Mouse (Mus musculus) embryonic facial prominence, embryonic 14.5 days (tissue): ENCODE data around the gene Saxo2. TPM values are rescaled to one million over a fixed set of nuclear protein-coding genes. Genes with fewer than 3 reads are reported as not detected.

Experiments used
- ATAC-seq: fragments of 200-750 bp; cut with Nextera tagmentation; 2 replicates; pipeline ENCODE4 v1.8.0; 2017; ENCODE audit warnings: low read depth, moderate number of reproducible peaks, moderate TSS enrichment
- DNase-seq: peaks from one replicate; pipeline ENCODE4 v3.0.0-alpha.2; 2015; ENCODE audit warnings: low spot score
- H3K27ac ChIP-seq: fragments of 300-500 bp; sonication (generic); replicated peaks from 2 replicates; pipeline ENCODE4 v1.5.1; 2014; ENCODE audit warnings: low read depth, mild to moderate bottlenecking, low read length, moderate library complexity
- H3K27me3 ChIP-seq: fragments of 300-500 bp; sonication (generic); replicated peaks from 2 replicates; pipeline ENCODE4 v1.6.1; 2014; ENCODE audit warnings: low read length; ENCODE audit not compliant: control insufficient read depth, insufficient read depth
- H3K36me3 ChIP-seq: fragments of 300-500 bp; sonication (generic); 2 replicates; pipeline ENCODE4 v1.6.1; 2014; ENCODE audit warnings: low read length, mixed read lengths; ENCODE audit not compliant: control insufficient read depth, insufficient read depth
- H3K4me1 ChIP-seq: fragments of 300-500 bp; sonication (generic); 2 replicates; pipeline ENCODE4 v1.6.1; 2014; ENCODE audit warnings: antibody characterized with exemption, low read length; ENCODE audit not compliant: control insufficient read depth, insufficient read depth
- H3K4me2 ChIP-seq: fragments of 300-500 bp; sonication (generic); 2 replicates; pipeline ENCODE4 v1.6.1; 2014; ENCODE audit warnings: low read depth, mild to moderate bottlenecking, low read length, moderate library complexity, mixed read lengths
- H3K4me3 ChIP-seq: fragments of 300-500 bp; sonication (generic); 2 replicates; pipeline ENCODE4 v1.5.1; 2014; ENCODE audit warnings: low read depth, mild to moderate bottlenecking, low read length
- H3K9ac ChIP-seq: fragments of 300-500 bp; sonication (generic); 2 replicates; pipeline ENCODE4 v1.6.1; 2014; ENCODE audit warnings: low read depth, mild to moderate bottlenecking, low read length, moderate library complexity, mixed read lengths
- H3K9me3 ChIP-seq: fragments of 300-500 bp; sonication (generic); 2 replicates; pipeline ENCODE4 v1.6.1; 2016; ENCODE audit warnings: low read length; ENCODE audit not compliant: control insufficient read depth
- WGBS: fragments of 180-500 bp; shearing (Covaris S2); extraction: QIAGEN DNeasy Blood & Tissue Kit; methylation state at CpG from one replicate; pipeline ENCODE4 v1.1.7; 2014; 5-methylcytosine and 5-hydroxymethylcytosine counted together
- polyA plus RNA-seq: library from polyadenylated mRNA; unstranded; fragments of >200 nt; fragmentation: Nextera tagmentation; extraction: Ambion mirVana; gene quantifications from 2 replicates; pipeline ENCODE4 v1.2.1, GENCODE M21; 2014

Gene Saxo2
- 9.8 and 11.7 TPM in 2 replicates for polyA plus RNA-seq

DNA sequence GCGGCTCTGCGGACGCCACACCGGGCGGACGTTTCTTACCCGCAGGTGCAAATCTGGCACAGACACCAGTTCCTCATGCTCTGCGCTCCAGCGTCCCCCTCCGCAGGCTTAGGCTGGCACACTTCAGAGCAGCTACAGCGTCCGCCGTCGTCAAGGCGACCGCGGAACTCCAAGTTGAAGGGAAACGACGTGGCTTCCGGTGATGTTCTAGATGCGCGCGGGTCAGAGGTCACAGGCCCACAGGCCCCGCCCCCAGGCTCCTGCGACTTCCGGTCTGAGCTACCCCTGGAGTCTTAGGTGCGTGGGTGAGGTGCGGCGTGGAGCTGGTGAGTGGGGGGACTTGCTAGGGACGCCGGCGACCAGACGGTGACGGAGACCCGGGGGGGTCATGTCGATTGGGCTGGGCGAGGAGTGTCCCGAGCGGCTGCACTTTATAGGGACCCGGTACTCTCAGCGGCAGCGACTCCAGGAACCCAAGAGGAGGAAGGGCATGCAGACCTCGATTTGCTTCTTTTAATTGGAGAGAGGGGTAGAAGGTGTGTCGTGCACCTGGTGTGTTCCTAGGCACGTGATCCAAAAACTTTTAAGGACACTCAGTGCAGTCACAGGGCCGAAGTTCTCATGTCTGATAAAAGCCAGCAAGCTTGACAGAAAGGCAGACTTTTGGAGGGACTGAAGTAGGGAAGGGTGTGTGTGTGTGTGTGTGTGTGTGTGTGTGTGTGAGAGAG is at the start of gene Saxo2, which contains the start of gene Efl1:
TSS of gene Saxo2 (minus strand) at position 176 of the 728 bp plus-strand sequence.
TSS of gene Efl1 (plus strand) at position 262 of the 728 bp plus-strand sequence.
- under 1% methylated on average over 37 of the region's 46 CpGs for WGBS
- Histone ChIP-seq H3K4me2 (peak within 1 kb of the TSS; percentile 72), H3K9ac (peak within 1 kb of the TSS; percentile 71), H3K27ac (0 out of 2 replicates have a peak within 1 kb of the TSS, but pooled peaks have one; percentile 33), H3K27me3 (no peaks in the 10 kb centered on the region), H3K9me3 (no peaks in the 10 kb centered on the region), H3K4me1 (peaks cover 4% of the 10 kb centered on the region; the same call in 1 of the 2 replicates), H3K36me3 (0 out of 2 replicates have a peak, but pooled peaks cover 7% of the 10 kb centered on the region), H3K4me3 (peak within 1 kb of the TSS; percentile 75)
- DNase-seq, result peak; percentile 96
- peak; percentile 98 for ATAC-seq

GRCm38 (mm10) chr7:82697668-82698067 is 49.3 kb upstream of the Saxo2 start:
- H3K27ac ChIP-seq, result no peak overlapping the region
- no peaks in the 10 kb centered on the region for H3K4me1 ChIP-seq
- H3K36me3 ChIP-seq, result peaks cover 45% of the 10 kb centered on the region
- DNase-seq, result no peak
- no peak overlapping the region for H3K4me3 ChIP-seq
- H3K4me2 ChIP-seq, result no peak overlapping the region
- H3K9ac ChIP-seq, result no peak overlapping the region
- no peaks in the 10 kb centered on the region for H3K27me3 ChIP-seq
- no peaks in the 10 kb centered on the region for H3K9me3 ChIP-seq
- 75% methylated on average over 8 of the region's 8 CpGs for WGBS
- ATAC-seq, result no peak

DNA sequence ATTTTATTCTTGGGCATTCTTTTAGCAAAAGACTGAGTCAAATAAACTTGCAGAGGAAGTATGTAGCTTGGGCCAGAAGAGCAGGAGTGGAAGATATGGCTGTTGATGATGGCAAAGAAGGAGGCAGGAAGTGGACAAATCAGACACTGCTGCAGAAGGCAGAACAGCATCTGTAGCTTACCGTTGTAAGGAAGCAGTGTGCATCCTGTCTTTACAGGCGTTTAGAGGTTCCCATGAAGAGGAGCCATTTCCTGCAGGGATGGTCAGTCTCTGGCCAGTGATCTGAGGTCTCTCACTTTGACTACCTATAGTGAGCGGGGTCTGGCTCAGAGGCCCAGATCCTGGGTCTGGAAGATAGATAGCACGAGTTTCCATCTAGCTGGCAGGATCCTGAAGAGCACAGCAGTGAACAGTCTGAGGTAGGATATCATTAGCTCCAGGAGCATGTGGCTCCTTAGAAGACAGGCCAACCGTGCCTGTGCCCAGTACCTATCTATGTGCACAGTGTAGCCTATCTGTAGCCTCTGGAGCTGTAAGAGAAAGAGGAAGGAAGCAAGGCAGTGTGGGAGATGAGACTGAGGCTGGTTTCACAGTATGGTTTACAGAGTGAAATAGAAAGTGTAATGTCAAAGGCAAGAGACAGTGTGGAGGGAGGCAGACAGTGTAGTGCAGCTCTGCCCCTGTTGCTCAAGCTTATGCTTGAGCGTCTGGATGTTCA is 42.9 kb upstream of the Saxo2 start:
- peaks cover 43% of the 10 kb centered on the region for H3K36me3 ChIP-seq
- 70% methylated on average over 6 of the region's 6 CpGs for WGBS

GRCm38 (mm10) chr7:82688736-82689135 is 40.4 kb upstream of the Saxo2 start:
- no peak overlapping the region for H3K9ac ChIP-seq
- H3K4me1 ChIP-seq, result no peaks in the 10 kb centered on the region
- H3K36me3 ChIP-seq, result peaks cover 42% of the 10 kb centered on the region
- no peaks in the 10 kb centered on the region for H3K9me3 ChIP-seq
- H3K27ac ChIP-seq, result no peak overlapping the region
- no peak overlapping the region for H3K4me2 ChIP-seq
- 46% methylated on average over 3 of the region's 3 CpGs for WGBS
- peak; percentile 90 for ATAC-seq
- H3K27me3 ChIP-seq, result no peaks in the 10 kb centered on the region
- DNase-seq, result peak; percentile 88
- H3K4me3 ChIP-seq, result no peak overlapping the region

More for the DNA sequence above, 42.9 kb upstream of the Saxo2 start:
- ATAC-seq (no peak), DNase-seq (no peak)
- Histone ChIP-seq H3K9me3 (no peaks in the 10 kb centered on the region), H3K4me3 (no peak overlapping the region), H3K9ac (no peak overlapping the region), H3K27ac (no peak overlapping the region), H3K27me3 (no peaks in the 10 kb centered on the region), H3K4me1 (no peaks in the 10 kb centered on the region), H3K4me2 (no peak overlapping the region)

GRCm38 (mm10) chr7:82679901-82680300 is 31.6 kb upstream of the Saxo2 start:
- peak; percentile 26 for DNase-seq
- H3K4me1 ChIP-seq, result no peaks in the 10 kb centered on the region
- no peak overlapping the region for H3K27ac ChIP-seq
- no peaks in the 10 kb centered on the region for H3K27me3 ChIP-seq
- WGBS, result 81% methylated on average over 5 of the region's 5 CpGs
- H3K36me3 ChIP-seq, result peaks cover 33% of the 10 kb centered on the region
- H3K9me3 ChIP-seq, result no peaks in the 10 kb centered on the region
- H3K4me2 ChIP-seq, result no peak overlapping the region
- H3K4me3 ChIP-seq, result no peak overlapping the region
- ATAC-seq, result no peak
- H3K9ac ChIP-seq, result no peak overlapping the region

DNA sequence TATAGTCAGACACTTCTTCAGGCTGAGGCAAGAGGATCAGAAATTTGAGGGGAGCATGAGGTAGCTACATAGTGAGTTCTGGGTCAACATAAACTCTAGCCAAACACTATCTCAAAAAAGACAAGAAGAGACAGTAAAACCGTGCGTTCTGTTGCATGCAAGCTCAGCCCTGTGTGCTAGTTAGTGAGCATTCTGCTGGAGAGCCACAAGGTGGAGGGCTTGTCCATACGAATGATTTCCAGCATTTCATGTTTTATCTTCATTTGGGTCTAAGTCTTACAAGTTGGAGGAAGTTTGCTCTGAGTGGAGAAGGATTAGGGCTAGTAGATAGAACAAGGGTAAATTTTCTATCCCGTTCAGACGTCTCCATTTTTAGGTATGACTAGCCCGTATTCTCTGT is 28.5 kb upstream of the Saxo2 start:
- no peaks in the 10 kb centered on the region for H3K27me3 ChIP-seq
- no peaks in the 10 kb centered on the region for H3K4me1 ChIP-seq
- H3K4me3 ChIP-seq, result no peak overlapping the region
- H3K4me2 ChIP-seq, result no peak overlapping the region
- H3K27ac ChIP-seq, result no peak overlapping the region
- 71% methylated on average over 6 of the region's 6 CpGs for WGBS
- peak; percentile 66 for DNase-seq
- H3K9me3 ChIP-seq, result no peaks in the 10 kb centered on the region
- 0 out of 2 replicates have a peak, but pooled peaks have one; percentile 41 for ATAC-seq
- no peak overlapping the region for H3K9ac ChIP-seq
- peaks cover 35% of the 10 kb centered on the region for H3K36me3 ChIP-seq

- H3K9me3 ChIP-seq, result no peaks in the 10 kb centered on the region
- DNase-seq (no peak), ATAC-seq (no peak)
- H3K36me3 ChIP-seq, result peaks cover 37% of the 10 kb centered on the region
- WGBS, result 86% methylated on average over 5 of the region's 5 CpGs
- H3K9ac ChIP-seq, result no peak overlapping the region
- H3K27me3 ChIP-seq, result no peaks in the 10 kb centered on the region
- no peak overlapping the region for H3K4me3 ChIP-seq
- no peaks in the 10 kb centered on the region for H3K4me1 ChIP-seq
- H3K4me2 ChIP-seq, result no peak overlapping the region
- no peak overlapping the region for H3K27ac ChIP-seq
Observed at GRCm38 (mm10) chr7:82676001-82676400, 27.7 kb upstream of the Saxo2 start.

- Histone ChIP-seq H3K9ac (no peak overlapping the region), H3K27me3 (no peaks in the 10 kb centered on the region), H3K4me1 (peaks cover 6% of the 10 kb centered on the region; the same call in 1 of the 2 replicates), H3K36me3 (peaks cover 27% of the 10 kb centered on the region), H3K9me3 (0 out of 2 replicates have a peak, but pooled peaks cover 7% of the 10 kb centered on the region), H3K4me2 (no peak overlapping the region), H3K4me3 (no peak overlapping the region), H3K27ac (no peak overlapping the region)
- WGBS, result 84% methylated on average over 3 of the region's 3 CpGs
- DNase-seq, result no peak
- no peak for ATAC-seq
Observed at GRCm38 (mm10) chr7:82664604-82665003, 16.3 kb upstream of the Saxo2 start.
